Mouse (Mus musculus) urinary bladder, postnatal 10 days (tissue): ENCODE results near the gene Mgat2.
A peak's percentile ranks its signal among the peaks of the same experiment; 100 is the strongest.
"Not testable (repeated sequence)": the region's sequence is repeated elsewhere in the genome, so short reads cannot be mapped to it uniquely, and the experiment has no call there.

ENCODE experiments used
- DNase-seq: peaks from one replicate; pipeline ENCODE4 v3.0.0; 2022; ENCODE audit warnings: low spot score

The Mgat2 gene

DNA sequence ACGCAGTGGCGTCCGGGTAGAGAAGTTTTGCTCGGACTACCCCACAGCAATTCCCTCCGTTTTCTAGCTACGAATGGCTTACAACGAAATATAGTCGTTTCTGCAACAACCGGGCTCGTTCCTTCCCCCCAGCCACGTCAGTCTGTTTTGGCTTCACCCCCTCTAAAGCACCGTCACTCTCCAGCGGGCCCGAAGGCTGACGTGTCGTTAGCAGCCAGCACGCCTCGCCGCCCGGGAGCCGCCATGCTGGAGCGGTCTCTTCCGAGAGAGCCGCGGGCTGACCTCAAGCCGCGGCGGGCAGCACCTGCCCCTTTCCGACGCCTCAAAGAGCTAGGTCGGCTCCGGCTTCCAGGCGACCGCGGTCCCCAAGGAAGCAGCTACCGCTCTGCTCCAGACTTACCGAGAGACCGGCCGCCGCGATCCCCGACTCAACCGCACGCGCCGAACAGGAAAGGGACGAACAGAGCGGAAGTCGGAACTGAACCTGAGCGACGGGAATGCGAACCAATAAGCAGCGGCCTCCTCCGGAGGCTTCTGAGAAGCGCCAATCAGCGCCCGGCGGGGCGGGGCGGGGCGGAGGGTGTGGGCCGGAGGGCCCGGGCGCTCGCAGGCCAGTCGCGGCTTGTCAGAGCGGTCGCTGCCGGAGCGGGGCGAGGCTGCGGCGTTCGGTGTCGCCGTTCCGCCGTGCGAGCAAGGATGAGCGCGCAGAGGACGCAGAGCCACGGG lies at the start of gene Mgat2, which contains the start of gene Rpl36al:
Gene Mgat2 (plus strand): TSS at position 575 of the 726 bp plus-strand sequence.
Gene Rpl36al (minus strand): TSS at position 501 of the 726 bp plus-strand sequence.
- peak; percentile 98 for DNase-seq

- DNase-seq, result no peak
Observed at GRCm38 (mm10) chr12:69139201-69139600, 44.8 kb upstream of the Mgat2 start.

DNA sequence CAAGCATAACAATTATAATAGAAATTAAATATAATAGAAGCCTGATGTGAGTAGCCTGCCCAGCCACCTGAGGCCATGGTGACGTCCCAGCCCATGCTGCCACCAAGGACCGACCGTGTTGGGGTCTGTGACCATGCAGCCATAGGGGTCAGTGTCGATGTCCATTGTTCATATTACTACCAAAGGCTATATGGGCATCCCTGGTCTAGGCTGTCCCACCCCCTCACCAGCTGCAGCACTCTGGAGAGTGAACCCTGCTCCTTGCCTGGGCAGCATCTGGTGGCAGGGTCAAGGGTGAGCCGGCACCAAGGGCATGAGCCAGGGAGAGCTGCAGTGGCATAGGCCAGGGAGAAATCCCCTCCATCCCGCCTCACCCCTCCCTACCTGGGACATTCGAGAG lies 44.1 kb upstream of the Mgat2 start:
- DNase-seq, result no peak

GRCm38 (mm10) chr12:69143460-69143859 lies 40.5 kb upstream of the Mgat2 start:
- no peak for DNase-seq

GRCm38 (mm10) chr12:69147166-69147735 lies 36.7 kb upstream of the Mgat2 start:
- DNase-seq, result no peak

- no peak for DNase-seq
Observed at GRCm38 (mm10) chr12:69150049-69150448, 33.9 kb upstream of the Mgat2 start.

- no peak for DNase-seq
Observed at GRCm38 (mm10) chr12:69155923-69156322, 28.0 kb upstream of the Mgat2 start.

- no peak for DNase-seq
Observed at GRCm38 (mm10) chr12:69156436-69156835, 27.5 kb upstream of the Mgat2 start.

DNA sequence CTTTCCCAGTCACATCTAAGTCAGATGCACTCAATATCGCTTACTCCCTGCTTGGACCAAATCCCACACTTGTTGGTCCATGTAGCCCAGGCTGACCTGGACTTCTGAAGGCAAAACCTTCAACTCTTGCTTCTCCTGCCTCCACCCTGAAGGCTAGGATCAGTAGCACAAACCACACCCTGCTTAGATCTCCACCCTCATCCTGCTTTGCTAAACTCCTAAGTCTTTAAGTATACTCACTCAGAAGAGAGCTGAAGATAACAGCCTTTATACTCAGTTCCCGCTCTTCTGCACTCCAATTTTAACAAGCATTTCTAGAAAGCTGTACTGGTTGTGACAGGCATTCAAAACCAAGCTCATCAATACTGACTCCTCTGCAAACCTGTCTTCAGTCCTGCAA lies 26.9 kb upstream of the Mgat2 start:
- DNase-seq, result no peak

- DNase-seq, result no peak
Observed at GRCm38 (mm10) chr12:69158366-69158764, 25.6 kb upstream of the Mgat2 start.

DNA sequence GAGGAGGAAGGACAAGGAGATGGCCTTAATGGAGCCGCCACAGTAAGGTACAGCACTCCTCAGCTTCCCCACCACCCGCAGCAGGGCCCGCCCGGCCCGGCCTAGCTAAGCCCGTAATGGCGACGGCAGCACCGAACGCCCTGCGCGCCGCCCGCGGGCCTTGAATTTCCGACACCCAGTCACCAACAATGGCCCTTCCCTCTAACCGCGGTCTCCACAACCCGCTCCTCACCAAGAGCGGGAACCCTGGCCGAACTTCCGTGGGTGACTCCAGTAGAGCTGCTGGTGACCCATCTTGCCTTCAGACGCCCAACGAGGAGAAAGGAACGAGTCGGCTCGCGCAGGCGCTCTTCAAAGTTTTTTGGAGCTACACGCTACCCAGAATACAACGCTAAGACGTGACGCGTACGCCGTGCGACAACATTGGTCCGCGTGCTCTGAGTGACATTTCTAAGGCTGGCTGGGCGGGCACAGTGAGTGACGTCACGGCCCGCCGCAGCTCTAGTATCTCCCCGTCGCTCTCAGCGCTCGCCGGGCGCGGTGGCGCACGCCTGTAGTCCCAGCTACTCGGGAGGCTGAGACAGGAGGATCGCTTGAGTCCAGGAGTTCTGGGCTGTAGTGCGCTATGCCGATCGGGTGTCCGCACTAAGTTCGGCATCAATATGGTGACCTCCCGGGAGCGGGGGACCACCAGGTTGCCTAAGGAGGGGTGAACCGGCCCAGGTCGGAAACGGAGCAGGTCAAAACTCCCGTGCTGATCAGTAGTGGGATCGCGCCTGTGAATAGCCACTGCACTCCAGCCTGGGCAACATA lies 25.0 kb upstream of the Mgat2 start, which contains the start of gene Rps29:
Gene Rps29 (minus strand): TSS at position 422 of the 813 bp plus-strand sequence.
- peak; percentile 84 for DNase-seq

DNA sequence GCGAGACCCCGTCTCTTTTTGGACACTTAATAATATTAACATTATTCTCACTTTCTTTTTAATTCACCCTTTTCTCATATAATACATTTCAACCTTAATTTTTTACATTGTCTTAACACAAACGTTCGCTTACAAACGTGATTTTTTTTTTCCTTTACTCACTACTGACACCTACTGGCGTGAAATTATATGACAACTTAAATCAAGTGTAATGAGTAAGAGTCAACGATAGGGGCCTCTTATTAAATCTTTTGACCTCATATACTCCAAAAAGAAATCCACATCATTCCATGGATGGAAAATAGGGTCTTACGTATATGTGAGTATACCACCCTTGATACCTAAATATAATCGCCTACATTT lies 24.4 kb upstream of the Mgat2 start:
- no peak for DNase-seq

DNA sequence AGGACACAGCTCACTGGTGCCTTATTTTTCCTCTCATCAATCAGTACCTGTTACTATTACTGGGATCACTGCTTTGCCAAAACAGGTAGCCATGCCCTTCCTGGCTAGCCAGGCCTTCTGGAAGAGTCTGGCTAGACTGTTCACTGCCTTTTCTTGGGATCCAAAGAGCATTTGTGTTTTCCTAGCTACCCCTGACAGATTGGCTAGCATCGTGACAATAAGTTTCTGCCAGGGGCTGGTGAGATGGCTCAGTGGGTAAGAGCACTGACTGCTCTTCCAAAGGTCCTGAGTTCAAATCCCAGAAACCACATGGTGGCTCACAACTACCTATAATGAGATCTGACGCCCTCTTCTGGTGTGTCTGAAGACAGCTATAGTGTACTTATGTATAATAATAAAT lies 23.3 kb upstream of the Mgat2 start:
- DNase-seq, result not testable (repeated sequence)

DNA sequence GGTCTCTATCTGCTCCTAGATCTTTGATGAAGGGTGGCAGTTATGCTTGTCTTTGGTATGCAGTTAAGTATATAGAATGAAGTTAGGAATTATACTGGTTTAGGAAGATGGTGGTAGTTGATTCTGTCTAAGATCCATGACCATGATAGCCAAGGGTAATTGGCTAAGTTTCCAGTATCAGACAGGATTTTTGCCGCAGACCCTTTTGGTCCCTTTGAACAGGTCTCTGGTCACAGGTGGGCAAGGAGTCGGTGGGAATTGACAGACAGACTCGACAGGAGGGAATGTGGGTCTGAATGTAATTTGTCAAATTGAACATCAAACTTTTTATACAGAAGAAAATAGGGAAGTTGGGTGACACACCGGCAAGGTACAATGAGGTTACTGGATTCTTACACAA lies 20.4 kb upstream of the Mgat2 start:
- not testable (repeated sequence) for DNase-seq

- no peak for DNase-seq
Observed at GRCm38 (mm10) chr12:69164904-69165303, 19.1 kb upstream of the Mgat2 start.

DNA sequence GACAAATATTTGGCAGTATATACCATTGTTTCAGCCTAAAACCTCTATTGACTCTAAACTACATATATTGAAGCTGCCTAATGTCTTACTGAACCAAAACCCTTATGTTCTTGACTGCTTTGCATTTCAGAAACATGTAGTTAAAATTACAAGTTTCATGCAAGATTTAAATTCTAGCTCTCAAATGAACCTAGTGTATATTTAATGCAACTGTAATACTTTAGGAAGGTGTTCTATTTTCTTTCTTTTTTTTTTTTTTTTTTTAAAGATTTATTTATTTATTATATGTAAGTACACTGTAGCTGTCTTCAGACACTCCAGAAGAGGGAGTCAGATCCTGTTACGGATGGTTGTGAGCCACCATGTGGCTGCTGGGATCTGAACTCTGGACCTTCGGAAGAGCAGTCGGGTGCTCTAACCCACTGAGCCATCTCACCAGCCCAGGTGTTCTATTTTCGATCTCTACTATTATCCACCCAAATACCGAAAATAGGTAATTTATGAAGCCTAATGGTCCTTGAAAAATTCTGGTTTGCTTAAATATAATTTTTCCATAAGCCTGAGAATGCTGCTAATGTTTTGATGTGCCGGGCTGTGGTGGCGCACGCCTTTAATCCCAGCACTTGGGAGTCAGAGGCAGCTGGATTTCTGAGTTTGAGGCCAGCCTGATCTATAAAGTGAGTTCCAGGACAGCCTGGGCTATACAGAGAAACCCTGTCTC lies 16.9 kb upstream of the Mgat2 start:
- DNase-seq, result not testable (repeated sequence)

GRCm38 (mm10) chr12:69167656-69168460 lies 16.1 kb upstream of the Mgat2 start:
- no peak for DNase-seq

DNA sequence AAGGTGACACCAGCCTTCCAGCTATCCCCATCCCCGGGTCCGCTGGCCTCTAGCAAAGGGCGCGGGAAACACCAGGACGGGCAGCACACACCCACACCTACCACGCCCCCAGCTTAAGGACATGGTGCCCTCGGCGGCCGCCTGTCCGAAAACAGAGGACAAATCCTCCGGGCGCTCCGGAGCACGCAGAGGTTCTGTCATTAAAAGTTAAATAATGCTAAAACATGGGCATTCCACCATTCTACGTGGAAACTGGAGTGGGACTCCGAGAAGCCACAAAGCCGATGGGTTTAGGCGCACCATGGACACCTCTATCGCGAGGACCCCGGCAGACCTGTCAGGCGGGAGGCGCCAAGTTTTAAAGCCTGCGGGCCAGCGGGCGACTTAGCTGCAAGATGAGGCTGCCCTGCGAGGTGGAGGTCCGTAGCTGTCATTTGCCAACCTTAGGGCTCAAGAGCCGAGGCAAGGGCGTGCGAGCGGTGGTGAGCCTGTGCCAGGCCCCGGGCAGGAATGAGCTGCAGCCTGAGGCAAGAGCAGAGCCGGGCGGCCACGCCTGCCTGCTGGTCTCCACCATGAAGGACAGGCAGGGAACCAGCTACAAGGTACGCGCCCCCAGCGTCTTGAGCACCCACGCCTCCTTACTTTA lies 15.4 kb upstream of the Mgat2 start, which contains the start of gene Lrr1:
Gene Lrr1 (plus strand): TSS at position 354 of the 646 bp plus-strand sequence.
- peak; percentile 47 for DNase-seq

DNA sequence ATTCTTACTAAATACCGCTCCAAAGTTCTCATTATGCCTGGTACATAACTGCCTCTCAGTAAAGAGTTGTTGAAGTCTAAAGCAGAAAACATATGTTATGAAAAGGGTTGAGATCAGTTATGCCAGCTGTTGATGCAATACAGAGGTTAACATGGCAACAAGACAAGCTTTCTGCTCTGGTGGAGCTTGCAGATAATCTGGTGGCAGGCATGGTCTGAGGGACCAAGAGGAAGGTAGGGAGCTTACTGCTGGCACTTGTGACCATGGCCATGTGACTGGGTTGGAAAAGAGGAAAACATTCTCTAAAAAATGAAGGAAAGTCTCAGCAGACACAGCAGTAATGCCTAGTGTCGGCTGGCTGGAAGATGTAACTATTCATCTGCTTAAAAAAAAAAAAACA lies 12.7 kb upstream of the Mgat2 start:
- no peak for DNase-seq

GRCm38 (mm10) chr12:69175975-69176374 lies 8.0 kb upstream of the Mgat2 start:
- no peak for DNase-seq

DNA sequence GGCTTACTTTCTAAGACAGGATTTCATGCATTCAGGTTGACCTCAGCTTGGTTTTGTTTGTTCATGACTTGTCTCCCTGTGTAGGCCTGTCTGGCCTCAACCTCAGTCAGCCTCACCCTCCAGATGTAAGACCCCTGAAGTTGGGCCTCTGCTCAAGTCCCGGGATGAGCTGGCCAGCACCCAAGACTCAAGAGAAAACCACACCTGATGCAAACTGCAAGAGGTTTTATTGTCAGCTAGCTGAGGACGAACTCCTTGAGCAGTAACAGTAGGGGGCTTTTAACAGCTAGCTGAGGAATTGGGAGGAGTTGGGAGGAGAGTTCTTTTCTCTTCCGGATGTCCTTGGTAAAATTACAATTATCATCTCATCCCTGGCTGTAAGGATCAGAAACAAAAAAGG lies 6.4 kb upstream of the Mgat2 start:
- no peak for DNase-seq
